Mouse (Mus musculus) kidney, postnatal 4 days (tissue): ENCODE measurements around the gene Rpa1.
"Not testable (repeated sequence)": the region's sequence is repeated elsewhere in the genome, so short reads cannot be mapped to it uniquely, and the experiment has no call there.

ENCODE experiments used
- DNase-seq, 2 experiments: peaks; one replicate each; pipeline ENCODE4 v3.0.0; 2021; ENCODE audit warnings: mixed read lengths in 2 of 2

Gene Rpa1

DNA sequence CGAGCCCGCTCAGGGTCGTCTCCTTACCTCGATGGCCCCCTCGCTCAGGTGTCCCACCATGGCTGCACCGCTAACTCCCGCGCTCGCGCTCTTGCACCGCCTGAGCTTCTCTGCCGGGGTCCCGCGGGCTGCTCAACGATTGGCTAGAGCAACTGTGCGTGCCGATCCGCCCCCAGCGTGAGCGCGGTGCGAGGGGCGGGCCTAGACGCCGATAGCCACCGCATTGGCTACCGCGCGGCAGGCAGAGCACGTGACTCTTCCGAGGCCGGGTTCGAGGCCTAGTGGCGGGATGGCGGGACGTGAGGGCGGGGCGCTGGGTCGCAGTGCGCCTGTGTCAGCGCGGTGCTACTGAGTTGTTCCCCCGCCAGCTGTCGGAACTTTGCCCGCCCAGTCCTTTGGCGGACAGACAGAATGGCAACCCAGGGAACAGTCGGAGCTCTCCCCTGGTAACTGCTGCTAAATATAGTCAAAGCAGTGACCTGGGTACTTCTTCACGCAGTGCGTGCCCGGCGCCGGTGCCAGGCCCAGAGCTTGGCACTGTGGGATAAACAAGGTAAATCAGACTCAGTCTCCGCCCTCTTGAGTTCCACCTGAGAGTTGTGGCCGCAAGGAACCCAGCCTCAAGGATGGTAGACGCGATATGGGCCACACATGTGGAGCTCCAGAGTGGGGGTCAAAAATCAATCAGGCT, at the start of gene Rpa1, which contains the start of gene Smyd4:
Gene Rpa1, minus strand, starts transcription at position 126 of the 691 bp plus-strand sequence.
Gene Smyd4, plus strand, starts transcription at position 235 of the 691 bp plus-strand sequence.
- DNase-seq = peak; percentile 95 to 98

DNA sequence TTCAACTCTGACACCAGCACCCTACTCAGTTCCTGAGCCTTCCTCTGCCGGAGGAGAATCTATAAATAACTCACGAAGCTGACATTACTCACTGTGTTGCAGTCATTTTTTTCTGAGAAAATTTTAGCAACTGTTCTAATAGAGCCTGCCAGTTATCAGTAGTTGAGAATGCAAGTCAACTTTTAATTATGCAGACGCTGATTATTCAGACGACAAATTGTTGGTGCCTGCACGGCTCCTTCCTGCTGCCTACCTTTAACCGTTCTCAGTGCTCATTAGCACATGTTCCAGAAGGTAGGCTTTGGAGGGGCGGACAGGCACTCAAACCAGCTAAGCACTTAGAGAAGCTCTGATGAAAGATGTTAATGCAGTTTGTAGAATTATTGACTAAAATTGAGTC, 49.3 kb upstream of the Rpa1 start:
- DNase-seq = no peak

DNA sequence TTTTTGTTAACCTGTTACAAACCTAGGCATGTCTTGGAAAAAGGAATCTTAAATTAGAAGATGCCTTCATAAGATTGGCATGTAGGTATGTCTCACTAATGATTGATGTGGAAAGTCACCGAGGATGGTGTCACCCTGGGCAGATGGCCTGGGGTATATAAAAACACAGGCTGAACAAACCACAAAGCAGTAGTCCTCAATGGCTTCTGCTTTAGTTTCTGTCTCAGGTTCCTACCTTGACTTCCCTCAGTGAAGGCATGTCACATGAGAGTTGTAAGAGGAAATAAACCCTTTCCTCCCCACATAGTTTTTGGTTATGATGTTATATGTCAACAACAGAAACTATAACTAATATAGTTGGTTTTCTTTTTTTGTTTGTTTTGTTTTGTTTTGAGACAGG, 47.5 kb upstream of the Rpa1 start:
- DNase-seq = no peak

DNA sequence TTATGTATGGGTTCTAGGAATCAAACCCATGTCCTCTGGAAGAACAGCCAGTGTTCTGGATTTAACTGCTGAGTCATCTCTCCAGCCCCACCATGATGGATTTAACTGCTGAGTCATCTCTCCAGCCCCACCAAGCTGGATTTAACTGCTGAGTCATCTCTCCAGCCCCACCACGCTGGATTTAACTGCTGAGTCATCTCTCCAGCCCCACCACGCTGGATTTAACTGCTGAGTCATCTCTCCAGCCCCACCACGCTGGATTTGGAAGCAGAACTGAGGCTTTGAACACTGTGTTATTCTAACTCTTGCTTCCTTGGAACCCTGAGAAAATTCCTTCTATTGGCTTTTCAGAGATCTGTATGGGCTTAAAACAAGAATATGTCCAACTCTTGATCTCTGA, 35.4 kb upstream of the Rpa1 start:
- DNase-seq = not testable (repeated sequence)

DNA sequence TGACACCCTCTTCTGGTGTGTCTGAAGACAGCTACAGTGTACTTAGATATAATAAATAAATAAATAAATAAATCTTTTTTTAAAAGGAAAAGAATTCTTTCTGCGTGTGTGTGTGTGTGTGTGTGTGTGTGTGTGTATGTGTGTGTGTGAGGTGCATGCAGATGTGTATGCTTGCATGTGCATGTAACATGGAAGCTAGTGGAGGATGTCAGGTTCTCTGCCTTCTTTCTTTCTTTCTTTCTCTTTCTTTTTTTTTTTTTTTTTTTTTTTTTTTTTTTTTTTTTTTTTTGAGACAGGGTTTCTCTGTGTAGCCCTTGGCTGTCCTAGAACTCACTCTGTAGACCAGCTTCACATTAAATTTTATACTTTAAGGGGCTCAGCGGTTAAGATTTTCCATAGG, 30.7 kb upstream of the Rpa1 start:
- not testable (repeated sequence) for DNase-seq

DNA sequence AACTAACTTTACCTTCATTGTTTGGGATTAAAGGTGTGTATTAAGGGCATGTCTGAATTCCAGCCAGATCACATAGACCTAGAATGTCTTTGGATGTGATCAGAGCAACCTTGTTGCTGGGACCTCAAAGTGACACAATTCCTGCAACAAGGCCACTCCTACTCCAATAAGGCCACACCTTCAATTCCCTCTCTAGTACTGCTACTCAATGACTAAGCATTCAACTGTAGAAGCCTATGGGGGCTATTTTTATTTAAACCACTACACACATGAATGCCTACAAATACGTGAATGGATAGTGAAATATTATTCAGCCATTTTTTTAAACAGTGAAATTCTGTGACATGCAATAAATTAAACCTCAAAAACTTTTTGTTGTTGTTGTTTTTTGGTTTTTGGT, 29.0 kb upstream of the Rpa1 start:
- no peak for DNase-seq

DNA sequence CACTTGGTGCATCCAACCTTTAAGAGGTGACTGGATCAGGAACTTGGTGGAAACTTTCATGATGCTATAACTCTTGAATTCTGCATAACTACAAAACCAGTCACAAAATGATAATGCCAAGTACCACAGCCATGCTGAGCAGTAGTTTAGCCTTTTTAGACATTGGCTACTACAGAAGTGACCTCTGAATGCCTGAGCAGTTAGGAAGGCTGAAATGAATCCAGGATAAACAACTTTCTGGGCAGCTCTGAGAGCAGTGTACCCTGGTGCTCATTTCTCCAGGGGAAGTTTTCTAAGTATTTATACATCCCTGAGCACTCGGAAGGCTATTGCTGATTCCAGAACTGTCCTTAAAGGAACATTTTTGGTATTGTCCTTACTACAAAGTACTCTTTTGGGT, 7.4 kb upstream of the Rpa1 start:
- no peak for DNase-seq

DNA sequence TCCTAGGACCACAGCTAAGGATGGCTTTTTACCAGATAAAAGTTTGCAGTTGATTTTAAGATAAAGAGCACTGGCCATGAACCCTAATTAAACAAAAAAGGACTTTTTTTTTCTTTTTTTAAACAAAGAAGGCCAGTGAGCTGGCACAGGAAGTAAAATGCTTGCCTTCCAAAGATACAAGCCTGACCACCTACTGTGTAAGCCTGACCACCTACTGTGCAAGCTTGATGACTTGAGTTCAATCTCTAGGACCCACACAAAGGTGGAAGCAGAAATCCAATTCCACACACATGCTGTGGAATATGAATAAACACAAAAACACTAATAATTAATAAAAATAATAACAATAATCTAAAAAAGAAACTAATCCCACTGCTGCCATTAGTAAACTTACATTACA, 3.1 kb upstream of the Rpa1 start:
- DNase-seq = no peak

DNA sequence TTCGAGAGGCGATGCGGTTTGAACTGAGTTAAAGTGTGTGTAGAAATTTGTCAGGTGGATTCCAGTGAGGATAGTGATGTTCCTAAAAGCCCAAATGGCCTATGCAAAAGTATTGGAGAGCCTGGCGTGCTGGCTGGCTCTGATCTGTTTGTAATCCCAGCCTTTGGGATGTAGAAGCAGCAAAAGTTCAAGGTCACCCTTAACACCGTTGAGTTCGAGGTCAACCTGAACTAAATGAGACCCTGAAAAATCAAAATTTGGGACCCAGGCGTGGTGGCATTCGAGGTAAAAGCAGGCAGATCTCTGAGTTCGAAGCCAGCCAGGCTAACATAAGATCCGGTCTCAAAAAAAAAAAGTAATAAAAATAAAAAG, 752 bp upstream of the Rpa1 start:
- DNase-seq = no peak

DNA sequence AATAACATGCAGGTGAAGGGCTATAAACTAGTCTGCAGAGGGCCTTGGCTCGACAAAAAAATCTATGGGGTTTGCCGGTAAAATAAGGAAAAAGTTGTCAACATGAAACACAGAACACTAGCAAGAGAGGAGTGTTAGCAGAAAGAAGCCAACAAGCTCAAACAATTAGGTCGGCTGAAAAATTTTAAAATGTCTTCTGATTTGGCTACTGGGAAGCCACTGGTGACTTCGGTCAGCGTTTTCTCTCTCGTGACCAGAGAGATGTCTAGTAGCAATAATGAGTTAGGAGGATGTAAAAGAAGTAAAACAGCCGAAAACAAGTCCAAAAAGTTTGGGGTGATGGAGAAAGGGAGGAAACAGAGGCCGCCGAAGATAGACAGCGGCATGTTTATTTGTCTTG, 528 bp downstream of the Rpa1 start:
- DNase-seq = no peak

DNA sequence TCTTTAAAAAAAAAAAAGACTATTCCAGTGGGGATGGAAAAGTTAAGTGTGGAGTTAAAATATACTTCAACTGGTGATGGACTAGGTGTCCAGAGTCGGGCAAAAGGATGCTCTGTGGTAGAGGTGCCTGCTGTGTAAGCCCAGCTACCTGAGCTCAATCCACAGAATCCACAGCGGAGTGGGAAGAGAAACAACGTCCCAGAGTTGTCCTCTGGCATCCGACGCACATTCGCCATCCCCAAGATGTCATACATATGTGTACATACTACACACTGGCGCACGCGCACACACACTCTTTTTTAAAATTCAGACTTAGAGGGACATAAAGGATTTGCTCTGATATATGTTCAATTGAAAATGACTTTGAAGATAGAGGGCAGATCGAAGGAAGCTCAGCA, 937 bp downstream of the Rpa1 start:
- DNase-seq = no peak

DNA sequence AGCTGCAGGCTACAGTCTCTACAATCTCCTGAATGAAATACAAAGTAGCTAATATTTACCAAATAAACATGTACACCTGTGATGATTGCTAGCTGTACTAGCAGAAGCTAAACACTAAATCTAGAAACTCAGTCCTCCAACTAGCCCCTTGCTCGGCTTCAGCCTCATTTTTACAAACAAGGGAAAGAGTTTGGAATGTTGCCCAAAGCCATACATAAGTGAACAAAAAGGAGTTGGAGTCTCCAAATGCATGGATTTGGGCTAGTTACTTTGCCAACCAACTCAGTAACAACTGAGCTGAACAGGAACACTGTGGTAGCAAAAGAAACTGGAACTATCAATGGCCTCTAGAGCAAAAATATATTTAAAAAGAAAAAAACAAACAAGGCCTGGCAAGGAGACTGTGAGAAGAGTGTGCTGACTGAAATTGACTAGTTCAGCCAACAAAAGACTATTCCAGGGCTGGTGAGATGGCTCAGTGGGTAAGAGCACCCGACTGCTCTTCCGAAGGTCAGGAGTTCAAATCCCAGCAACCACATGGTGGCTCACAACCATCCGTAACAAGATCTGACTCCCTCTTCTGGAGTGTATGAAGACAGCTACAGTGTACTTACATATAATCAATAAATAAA, 1.5 kb downstream of the Rpa1 start:
- no peak for DNase-seq

DNA sequence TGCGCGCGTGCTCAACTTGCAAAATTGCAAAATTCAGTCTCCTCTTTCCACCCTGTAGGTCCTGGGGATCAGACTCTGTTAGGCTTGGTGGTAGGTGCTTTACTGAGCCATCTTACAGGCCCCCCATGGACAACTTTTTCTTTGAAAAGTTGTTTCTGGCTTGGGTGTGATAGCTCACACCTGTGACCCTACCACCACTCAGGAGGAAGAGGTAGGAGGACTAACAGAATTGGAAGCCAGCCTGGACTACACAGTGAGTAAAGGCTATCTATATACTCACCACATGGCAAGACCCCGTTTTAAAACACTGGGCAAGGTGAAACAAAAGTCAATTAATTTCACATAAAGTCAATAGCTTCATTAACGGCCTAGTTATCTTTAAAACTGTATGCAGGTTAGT, 3.4 kb downstream of the Rpa1 start:
- DNase-seq = no peak

DNA sequence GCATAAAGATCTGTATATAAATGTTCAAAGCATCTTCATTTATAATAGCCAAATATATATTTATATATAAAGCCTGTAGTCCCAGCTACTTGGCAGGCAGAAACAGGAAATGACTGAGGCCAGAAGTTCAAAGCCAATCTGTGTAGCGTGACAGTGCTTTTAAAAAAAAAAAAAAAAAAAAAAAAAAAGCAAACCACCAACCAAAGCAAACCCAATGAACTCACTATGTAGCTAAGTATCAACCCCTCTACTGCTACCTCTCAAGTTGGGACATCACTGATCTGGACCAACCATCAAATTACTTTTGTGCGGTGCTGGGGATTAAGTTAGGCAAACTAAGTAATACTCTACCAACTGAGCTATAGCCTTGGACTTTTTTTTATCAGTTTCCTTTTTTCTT, 4.0 kb downstream of the Rpa1 start:
- peak in 1 of 2 experiments; percentile 28 for DNase-seq

DNA sequence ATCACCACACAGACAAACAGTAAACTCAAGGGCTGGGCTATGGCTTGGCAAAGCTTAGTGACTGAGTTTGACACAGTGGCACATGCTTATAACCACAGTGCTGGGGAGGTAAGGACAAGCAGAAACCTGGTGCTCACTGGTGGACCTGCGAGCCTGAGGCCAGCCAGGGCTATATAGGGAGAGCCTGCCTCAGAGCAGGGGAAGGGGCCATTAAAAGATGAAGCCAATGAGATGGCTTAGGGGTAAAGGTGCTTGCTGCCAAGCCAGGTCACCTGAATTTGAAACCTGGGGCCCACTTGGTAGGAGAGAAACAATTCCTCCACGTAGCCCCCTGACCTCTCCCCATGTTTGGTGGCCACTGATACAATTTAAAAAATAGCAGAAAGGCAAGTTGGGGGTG, 5.0 kb downstream of the Rpa1 start:
- no peak for DNase-seq

DNA sequence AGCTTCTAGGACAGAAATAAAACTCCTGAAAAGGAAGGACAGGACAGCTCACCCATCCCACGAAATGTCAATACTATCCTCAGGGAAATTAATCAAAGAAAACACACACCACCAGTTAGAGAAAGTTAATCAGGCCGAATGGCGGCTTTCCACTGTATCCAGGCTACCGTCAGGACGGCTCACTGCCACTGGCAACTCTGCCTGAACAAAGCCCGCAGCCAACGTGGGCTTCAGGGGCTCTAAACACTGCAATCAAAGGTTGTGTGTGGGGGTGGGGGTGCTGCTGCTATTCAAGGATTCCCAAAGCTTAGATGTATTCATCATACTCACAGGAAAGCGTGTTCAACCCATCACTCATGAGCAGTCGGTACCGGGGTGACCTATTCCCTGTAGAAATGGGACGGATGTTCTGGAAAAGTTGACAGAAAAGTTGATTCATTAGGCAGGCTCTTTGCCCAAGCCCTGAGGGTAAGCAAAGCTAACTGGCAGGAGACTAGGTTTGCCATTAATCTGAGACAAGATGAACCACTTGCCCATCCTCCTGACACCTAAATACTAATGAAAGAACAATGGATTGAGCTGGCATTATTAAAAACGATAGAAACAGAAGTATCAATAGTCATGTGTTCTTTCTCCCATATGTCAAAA, 7.3 kb downstream of the Rpa1 start:
- DNase-seq = no peak

DNA sequence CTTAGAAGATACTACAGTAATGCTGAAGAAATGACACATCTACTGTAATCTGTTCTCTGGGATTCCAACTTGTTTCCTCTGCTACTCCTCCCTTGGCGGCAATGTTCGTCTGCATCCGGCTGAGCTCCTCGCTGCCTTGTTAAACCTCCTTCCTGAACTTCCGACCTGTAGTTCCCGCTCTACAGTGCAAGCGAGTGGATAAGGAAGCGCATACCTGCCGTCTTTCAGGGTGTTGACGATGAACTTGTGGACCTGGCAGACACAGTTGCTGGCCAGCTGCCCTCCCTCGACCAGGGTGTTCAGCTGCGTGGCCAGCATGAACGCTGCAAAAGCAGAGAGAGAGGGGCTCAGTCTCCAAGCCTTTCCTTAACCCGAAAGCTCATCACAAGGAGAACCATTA, 8.0 kb downstream of the Rpa1 start:
- DNase-seq = peak; percentile 25 to 50

DNA sequence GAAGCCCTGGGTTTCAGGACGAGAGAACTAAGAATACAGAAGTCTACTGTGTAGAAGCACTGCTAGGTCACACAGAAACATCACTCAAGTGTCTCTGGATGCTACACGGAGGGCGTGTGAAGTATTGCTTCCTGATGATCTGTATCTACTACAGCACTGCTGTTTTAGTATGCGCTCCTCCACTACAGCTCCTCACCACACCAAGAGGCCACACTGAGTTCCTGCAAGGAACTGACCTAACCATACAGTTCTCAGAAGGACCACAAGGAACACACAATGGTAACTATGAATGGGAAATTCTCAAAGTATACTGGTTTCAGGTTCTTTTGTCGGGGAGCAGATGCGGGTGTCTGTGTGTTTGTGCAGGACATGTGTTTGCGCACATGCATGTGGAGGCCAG, 10.9 kb downstream of the Rpa1 start:
- no peak for DNase-seq

DNA sequence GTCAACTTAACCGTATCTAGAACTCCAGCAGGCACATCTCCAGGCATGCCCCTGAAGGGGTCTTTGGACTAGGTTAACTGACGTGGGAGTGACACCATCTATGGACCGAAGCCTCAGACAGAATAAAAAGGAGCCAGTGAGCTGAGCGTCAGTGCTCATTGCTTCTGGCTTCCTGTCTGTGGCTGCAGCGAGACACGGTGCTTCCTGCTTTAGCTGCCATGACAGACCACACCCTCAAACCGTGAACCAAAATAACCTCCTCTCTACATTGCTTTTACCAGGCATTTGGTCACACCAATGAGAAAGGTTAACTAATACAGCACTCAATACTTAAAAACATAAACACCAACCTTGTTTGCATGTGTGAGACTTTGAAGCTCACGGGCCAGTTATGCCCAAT, 11.4 kb downstream of the Rpa1 start:
- DNase-seq = no peak

DNA sequence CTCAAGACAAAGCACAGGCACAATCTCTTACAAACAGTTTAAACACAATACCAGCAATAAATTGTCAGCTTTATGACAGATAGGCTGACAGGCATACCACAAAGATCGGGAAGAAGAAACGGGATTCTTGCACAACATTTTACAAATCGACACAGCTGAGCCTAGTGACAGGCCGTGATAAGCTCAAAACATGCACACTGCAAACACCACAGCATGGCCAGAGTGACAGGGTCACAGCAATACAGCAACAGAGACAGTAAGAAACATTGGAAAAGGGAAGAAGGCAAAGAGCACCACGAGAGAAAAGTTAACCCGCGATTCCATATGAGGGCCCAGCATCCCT, 22.2 kb downstream of the Rpa1 start:
- DNase-seq = no peak

DNA sequence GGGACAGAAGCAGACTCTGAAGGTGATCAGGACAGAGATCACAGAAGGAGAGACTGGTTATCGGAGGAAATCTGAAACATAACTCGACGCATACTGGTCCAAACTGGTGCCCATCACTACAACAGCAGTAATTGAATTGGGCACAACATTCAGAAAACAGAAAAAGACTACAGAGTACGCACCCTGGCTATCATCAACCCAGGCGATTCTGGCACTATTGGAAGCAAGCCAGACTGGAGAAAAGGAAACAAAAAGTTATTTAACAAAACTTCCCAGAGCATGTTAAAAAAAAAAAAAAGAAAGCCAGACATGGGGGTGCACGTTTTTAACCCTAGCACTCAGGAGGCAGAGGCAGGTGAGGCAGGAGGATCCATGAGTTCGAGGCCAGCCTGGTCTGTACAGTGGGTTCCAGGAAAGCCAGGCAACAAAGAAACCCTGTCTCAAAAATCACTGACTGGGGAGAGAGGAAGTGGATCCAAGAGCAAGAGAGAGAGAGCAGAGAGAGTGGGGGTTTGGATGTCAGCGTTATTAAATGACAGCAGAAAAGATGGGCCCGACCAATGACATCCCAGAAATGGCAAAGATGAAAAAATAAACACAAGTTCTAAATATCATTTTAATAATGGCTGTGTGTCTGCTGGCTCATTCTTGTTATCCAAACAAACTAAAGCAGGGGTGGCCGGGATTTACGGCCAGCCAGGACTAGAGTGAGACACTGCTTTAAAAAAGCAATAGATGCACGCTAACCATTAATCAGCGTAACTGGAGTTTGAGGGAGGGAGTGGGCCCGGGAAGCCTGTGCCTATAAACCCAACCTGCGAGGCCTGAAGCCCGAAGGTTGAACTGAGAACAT, 22.8 kb downstream of the Rpa1 start:
- peak in 1 of 2 experiments; percentile 40 for DNase-seq

DNA sequence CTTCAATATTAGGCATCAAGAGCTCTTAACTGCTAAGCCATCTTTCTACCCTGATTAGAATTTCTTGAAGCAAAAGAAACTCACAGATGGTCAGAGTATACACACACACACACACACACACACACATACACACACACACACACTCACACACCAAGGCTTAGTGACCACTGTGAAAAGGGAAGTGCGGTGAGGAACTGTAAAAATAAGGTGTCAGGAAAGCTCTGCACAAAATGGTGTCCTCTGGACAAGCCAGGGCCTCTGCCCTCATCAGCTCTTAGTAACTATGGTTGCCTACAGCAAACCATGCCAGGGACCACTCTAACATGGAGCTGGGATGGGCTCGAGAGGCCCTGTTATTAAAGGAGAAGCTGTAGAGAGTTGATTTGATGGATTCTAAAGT, 23.7 kb downstream of the Rpa1 start:
- DNase-seq = no peak

DNA sequence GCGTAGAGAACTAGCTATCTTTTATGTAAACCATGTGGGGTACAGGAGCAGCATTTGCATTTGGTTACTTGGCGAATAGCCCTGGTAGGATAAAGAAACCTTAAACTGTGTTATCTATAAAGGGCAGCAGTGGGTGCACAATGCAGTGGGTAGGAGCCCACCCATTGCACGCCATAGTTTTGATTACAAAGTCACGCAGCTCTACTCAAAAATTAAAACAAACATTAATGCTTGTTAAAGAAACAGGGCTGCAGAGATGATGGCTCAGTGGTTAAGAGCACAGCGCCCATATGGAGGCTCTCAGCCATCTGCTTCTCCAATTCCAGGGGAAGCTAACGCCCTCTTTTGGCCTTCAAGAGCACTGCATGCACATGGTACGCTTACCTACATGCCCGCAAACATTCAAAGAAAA, 24.8 kb downstream of the Rpa1 start:
- DNase-seq = no peak

DNA sequence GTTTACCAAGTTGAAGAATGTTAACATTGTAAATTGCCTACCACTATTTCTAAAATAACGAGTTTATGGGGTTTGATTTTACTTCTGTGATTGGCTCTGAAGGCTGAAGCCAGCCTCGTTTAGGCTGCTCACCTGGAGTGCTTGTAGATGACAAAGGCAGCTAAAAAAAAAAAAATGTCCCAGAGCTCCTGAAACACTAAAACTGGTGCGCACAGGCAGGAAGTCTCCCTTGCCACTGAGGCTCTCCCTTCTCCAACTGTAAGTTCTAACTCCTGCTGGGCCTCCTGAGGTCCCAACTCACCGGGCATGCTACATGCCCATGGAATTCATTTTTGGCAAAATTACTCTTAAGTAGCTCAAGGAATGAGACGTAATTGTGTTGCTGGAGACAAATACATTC, 28.9 kb downstream of the Rpa1 start:
- no peak for DNase-seq
